Mouse (Mus musculus) limb, embryonic 12.5 days (tissue): Measurements from ENCODE around the gene Eya3. TPM values are rescaled to one million over a fixed set of nuclear protein-coding genes. Genes with fewer than 3 reads are reported as not detected.
A peak's percentile ranks its signal among the peaks of the same experiment; 100 is the strongest.
"Not testable (repeated sequence)": the region's sequence is repeated elsewhere in the genome, so short reads cannot be mapped to it uniquely, and the experiment has no call there.

Source experiments
- ATAC-seq: fragments of 200-750 bp; cut with Nextera tagmentation; 2 replicates; pipeline ENCODE4 v1.8.0; 2017; ENCODE audit warnings: low read depth, moderate TSS enrichment; ENCODE audit not compliant: insufficient number of reproducible peaks, insufficient read depth, low FRiP score, low TSS enrichment
- H3K27ac ChIP-seq: fragments of 300-500 bp; sonication (generic); 2 replicates; pipeline ENCODE4 v1.5.1; 2016; ENCODE audit warnings: mild to moderate bottlenecking, moderate library complexity
- H3K27me3 ChIP-seq: fragments of 300-500 bp; sonication (generic); 2 replicates; pipeline ENCODE4 v1.6.1; 2016; ENCODE audit warnings: mild to moderate bottlenecking, moderate library complexity
- H3K36me3 ChIP-seq: fragments of 300-500 bp; sonication (generic); 2 replicates; pipeline ENCODE4 v1.6.1; 2016; ENCODE audit warnings: mild to moderate bottlenecking, moderate library complexity
- H3K4me1 ChIP-seq: fragments of 300-500 bp; sonication (generic); replicated peaks from 2 replicates; pipeline ENCODE4 v1.6.1; 2016
- H3K4me2 ChIP-seq: fragments of 300-500 bp; sonication (generic); 2 replicates; pipeline ENCODE4 v1.6.1; 2016; ENCODE audit warnings: mild to moderate bottlenecking, moderate library complexity
- H3K4me3 ChIP-seq: fragments of 300-500 bp; sonication (generic); replicated peaks from 2 replicates; pipeline ENCODE4 v1.5.1; 2016; ENCODE audit warnings: mild to moderate bottlenecking
- H3K9ac ChIP-seq: fragments of 300-500 bp; sonication (generic); replicated peaks from 2 replicates; pipeline ENCODE4 v1.6.1; 2016; ENCODE audit warnings: mild to moderate bottlenecking, moderate library complexity
- H3K9me3 ChIP-seq: fragments of 300-500 bp; sonication (generic); 2 replicates; pipeline ENCODE4 v1.6.1; 2016; ENCODE audit warnings: mild to moderate bottlenecking, moderate library complexity
- WGBS: fragments of 180-500 bp; shearing (Covaris S2); methylation state at CpG from one replicate; pipeline ENCODE4 v1.1.7; 2016; 5-methylcytosine and 5-hydroxymethylcytosine counted together
- polyA plus RNA-seq: library from polyadenylated mRNA; unstranded; fragments of >200 nt; fragmentation: Nextera tagmentation; extraction: Ambion mirVana; gene quantifications from 2 replicates; pipeline ENCODE4 v1.2.1, GENCODE M21; 2016

The Eya3 gene
- polyA plus RNA-seq, 1 experiment from 2014 or later, result 38.4 TPM

DNA sequence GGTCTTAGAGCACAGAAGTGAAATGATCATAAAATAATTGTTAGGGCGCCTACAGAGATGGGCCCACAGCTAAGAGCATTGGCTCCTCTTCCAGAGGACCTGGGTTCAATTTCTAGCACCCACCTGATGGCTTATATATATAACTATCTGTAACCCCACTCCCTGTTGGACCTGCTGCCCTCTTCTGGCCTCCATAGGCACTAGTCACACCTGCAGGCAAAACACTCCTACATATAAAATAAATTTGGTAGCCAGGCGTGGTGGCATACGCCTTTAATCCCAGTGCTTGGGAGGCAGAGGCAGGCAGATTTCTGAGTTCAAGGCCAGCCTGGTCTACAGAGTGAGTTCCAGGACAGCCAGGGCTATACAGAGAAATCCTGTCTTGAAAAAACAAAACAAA, 124.3 kb downstream of the Eya3 start:
- H3K9ac ChIP-seq, H3K4me2 ChIP-seq, ATAC-seq, H3K4me1 ChIP-seq, H3K36me3 ChIP-seq, H3K4me3 ChIP-seq, H3K27ac ChIP-seq, H3K9me3 ChIP-seq, H3K27me3 ChIP-seq: not testable (repeated sequence)
- WGBS, result 88% methylated on average over 3 of the region's 3 CpGs

DNA sequence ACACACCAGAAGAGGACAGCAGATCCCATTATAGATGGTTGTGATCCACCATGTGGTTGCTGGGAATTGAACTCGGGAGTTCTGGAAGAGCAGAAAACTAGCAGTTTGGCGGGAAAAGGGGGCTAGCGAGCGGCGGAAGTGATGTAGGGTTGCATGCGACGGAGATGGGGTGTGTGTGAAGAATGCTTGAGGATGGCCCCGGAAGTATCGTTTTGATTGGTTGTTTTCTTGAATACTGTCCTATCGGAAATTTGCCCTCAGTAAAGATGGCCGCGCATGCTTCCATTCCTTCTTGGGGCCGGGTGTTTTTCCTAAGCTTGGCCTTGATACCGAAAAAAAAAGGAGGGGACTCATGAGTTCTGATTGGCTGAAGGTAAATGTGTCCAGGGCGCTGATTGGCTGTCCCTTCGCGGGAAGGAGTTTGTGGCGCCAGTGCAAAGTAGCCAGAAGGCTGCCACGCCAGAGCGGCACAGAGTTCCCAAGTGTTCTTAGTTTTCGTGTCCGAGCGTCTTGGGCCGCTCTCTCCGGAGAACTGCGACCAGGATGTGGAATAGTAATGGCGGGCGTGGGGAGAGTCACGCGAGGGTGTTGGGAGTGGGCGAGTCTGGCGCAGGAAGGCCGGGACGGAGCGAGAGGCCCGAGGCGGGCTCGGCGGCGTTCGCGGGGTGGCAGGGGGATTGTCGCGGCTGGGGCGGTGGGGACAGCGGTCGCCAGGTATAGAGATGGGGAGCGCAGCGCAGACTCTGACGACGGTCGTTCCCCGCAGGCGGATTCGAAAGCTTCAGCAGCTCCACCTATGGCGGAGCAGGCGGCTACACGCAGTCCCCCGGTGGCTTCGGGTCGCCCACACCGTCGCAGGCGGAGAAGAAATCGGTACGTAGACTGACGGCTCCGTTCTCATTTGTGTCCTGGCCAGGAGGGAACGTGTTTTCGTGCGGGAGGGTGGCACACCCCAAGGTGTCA, 129.4 kb downstream of the Eya3 start, which contains the start of gene Rpa2:
Gene Rpa2 (plus strand): TSS at position 419 of the 963 bp plus-strand sequence.
- under 1% methylated on average over 71 of the region's 71 CpGs for WGBS
- Histone ChIP-seq H3K4me3 (peak within 1 kb of the TSS; percentile 89), H3K27ac (peak within 1 kb of the TSS; percentile 84), H3K9ac (peak within 1 kb of the TSS; percentile 83), H3K36me3 (peaks cover 32% of the 10 kb centered on the region), H3K4me1 (peaks cover 9% of the 10 kb centered on the region), H3K9me3 (no peaks in the 10 kb centered on the region), H3K4me2 (peak within 1 kb of the TSS; percentile 80), H3K27me3 (no peaks in the 10 kb centered on the region)
- peak; percentile 95 for ATAC-seq

DNA sequence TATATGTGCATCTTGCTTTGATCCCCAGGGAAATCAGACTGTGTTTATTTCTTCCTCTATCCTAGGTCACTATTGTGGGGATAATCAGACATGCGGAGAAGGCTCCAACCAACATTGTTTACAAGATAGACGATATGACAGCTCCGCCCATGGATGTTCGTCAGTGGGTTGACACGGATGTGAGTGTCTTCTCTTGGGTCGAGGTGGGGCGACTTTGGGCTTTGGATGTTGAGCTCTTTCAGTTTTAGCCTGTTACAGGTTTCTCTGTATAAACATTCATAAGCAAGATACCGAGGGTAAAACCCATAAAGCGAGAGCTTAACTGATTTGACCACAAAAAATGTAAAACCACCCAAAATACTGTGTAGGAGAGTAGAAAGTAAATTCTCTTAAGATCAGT, 133.0 kb downstream of the Eya3 start:
- peaks cover 67% of the 10 kb centered on the region for H3K36me3 ChIP-seq
- 93% methylated on average over 9 of the region's 9 CpGs for WGBS

More for the DNA sequence above, 133.0 kb downstream of the Eya3 start:
- H3K9me3 ChIP-seq, result no peaks in the 10 kb centered on the region
- no peak overlapping the region for H3K4me3 ChIP-seq
- H3K4me1 ChIP-seq, result peaks cover 9% of the 10 kb centered on the region
- H3K27me3 ChIP-seq, result no peaks in the 10 kb centered on the region
- H3K9ac ChIP-seq, result no peak overlapping the region
- no peak for ATAC-seq
- no peak overlapping the region for H3K4me2 ChIP-seq
- H3K27ac ChIP-seq, result no peak overlapping the region

Other genes with a start within 250 kb of the Eya3 start
- 19.7 and 25.6 TPM in 2 replicates for gene Phactr4, start 216.5 kb upstream of the Eya3 start, polyA plus RNA-seq
- 30.4 and 35.0 TPM in 2 replicates for gene Med18, start 175.1 kb upstream of the Eya3 start, polyA plus RNA-seq
- gene Sesn2, start 128.5 kb upstream of the Eya3 start, polyA plus RNA-seq, result 11.0 and 11.3 TPM in 2 replicates
- 1,138 and 1,150 TPM in 2 replicates for gene Atpif1, start 105.3 kb upstream of the Eya3 start, polyA plus RNA-seq
- gene Dnajc8, start 103.4 kb upstream of the Eya3 start, polyA plus RNA-seq, result 190 and 191 TPM in 2 replicates
- gene Ptafr, start 74.9 kb upstream of the Eya3 start, polyA plus RNA-seq, result 0.23 and 0.33 TPM in 2 replicates
- gene Xkr8, start 93.6 kb downstream of the Eya3 start, polyA plus RNA-seq, result 4.3 and 5.0 TPM in 2 replicates
- gene Smpdl3b, start 118.3 kb downstream of the Eya3 start, polyA plus RNA-seq, result 5.8 and 6.4 TPM in 2 replicates
- gene Rpa2, start 129.3 kb downstream of the Eya3 start, polyA plus RNA-seq, result 146 and 156 TPM in 2 replicates
- 0.24 and 0.69 TPM in 2 replicates for gene Themis2, start 157.4 kb downstream of the Eya3 start, polyA plus RNA-seq
- gene Ppp1r8, start 204.2 kb downstream of the Eya3 start, polyA plus RNA-seq, result 62.1 and 68.5 TPM in 2 replicates
- 61.1 and 62.8 TPM in 2 replicates for gene Stx12, start 245.5 kb downstream of the Eya3 start, polyA plus RNA-seq